Mouse (Mus musculus) G1E (cell line): ENCODE data around the gene Megf9.

Experiments
- CTCF ChIP-seq: IDR thresholded peaks from 2 replicates; pipeline ENCODE4 v1.5.1; 2012; ENCODE audit warnings: low read depth, low read length, inconsistent platforms, mixed read lengths
- GATA2 ChIP-seq: IDR thresholded peaks from 2 replicates; pipeline ENCODE4 v1.6.1; 2012; ENCODE audit warnings: low read depth, low read length, inconsistent platforms, borderline replicate concordance
- POLR2AphosphoS5 ChIP-seq: IDR thresholded peaks from 2 replicates; pipeline ENCODE4 v1.6.1; 2012; ENCODE audit warnings: low read depth, low read length, inconsistent platforms; ENCODE audit not compliant: insufficient replicate concordance

DNA sequence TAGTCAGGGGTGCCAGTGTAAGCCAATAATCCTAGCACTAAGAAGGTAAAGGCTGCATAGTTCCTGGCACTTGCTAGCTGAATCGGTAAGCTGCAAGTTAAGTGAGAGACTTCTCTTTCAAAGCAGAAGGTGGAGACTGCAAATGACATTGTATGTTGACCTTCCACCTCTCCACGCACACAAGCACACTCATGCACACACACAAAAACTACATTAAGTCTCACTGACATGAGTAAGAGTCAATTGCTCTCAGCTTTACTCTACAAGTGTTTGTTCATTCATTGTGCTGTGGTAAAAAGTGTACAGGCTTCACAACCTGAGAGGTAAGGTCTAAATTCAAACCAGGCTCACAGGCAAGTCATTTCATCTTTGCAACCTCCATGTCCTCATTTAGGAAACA lies 140.1 kb downstream of the Megf9 start:
- TF ChIP-seq CTCF (no peak), POLR2AphosphoS5 (no peak), GATA2 (no peak)
